Mouse (Mus musculus) lung, embryonic 16.5 days (tissue): ENCODE results near the gene Cuedc2. TPM values are rescaled to one million over a fixed set of nuclear protein-coding genes. Genes with fewer than 3 reads are reported as not detected.

Source experiments
- ATAC-seq: fragments of 200-750 bp; cut with Nextera tagmentation; 2 replicates; pipeline ENCODE4 v1.8.0; 2017; ENCODE audit warnings: low read depth, mild to moderate bottlenecking, moderate library complexity
- H3K27ac ChIP-seq: fragments of 300-500 bp; sonication (generic); 2 replicates; pipeline ENCODE4 v1.5.1; 2014; ENCODE audit warnings: mild to moderate bottlenecking, control low read depth, low read length
- H3K27me3 ChIP-seq: fragments of 300-500 bp; sonication (generic); 2 replicates; pipeline ENCODE4 v1.6.1; 2014; ENCODE audit warnings: low read depth, low read length, mixed read lengths; ENCODE audit not compliant: control insufficient read depth, insufficient read depth
- H3K36me3 ChIP-seq: fragments of 300-500 bp; sonication (generic); 2 replicates; pipeline ENCODE4 v1.6.1; 2014; ENCODE audit warnings: low read length; ENCODE audit not compliant: control insufficient read depth, insufficient read depth
- H3K4me1 ChIP-seq: fragments of 300-500 bp; sonication (generic); replicated peaks from 2 replicates; pipeline ENCODE4 v1.6.1; 2014; ENCODE audit warnings: low read length, mixed read lengths; ENCODE audit not compliant: control insufficient read depth, insufficient read depth
- H3K4me2 ChIP-seq: fragments of 300-500 bp; sonication (generic); 2 replicates; pipeline ENCODE4 v1.6.1; 2014; ENCODE audit warnings: low read depth, low read length, control low read depth
- H3K4me3 ChIP-seq: fragments of 300-500 bp; sonication (generic); 2 replicates; pipeline ENCODE4 v1.5.1; 2014; ENCODE audit warnings: mild to moderate bottlenecking, low read length, control low read depth
- H3K9ac ChIP-seq: fragments of 300-500 bp; sonication (generic); 2 replicates; pipeline ENCODE4 v1.6.1; 2014; ENCODE audit warnings: low read length, control low read depth
- H3K9me3 ChIP-seq: fragments of 300-500 bp; sonication (generic); 2 replicates; pipeline ENCODE4 v1.6.1; 2016; ENCODE audit warnings: low read length; ENCODE audit not compliant: control insufficient read depth
- WGBS: fragments of 180-500 bp; shearing (Covaris S2); extraction: QIAGEN DNeasy Blood & Tissue Kit; methylation state at CpG from one replicate; pipeline ENCODE4 v1.1.7; 2014; 5-methylcytosine and 5-hydroxymethylcytosine counted together
- polyA plus RNA-seq: library from polyadenylated mRNA; unstranded; fragments of >200 nt; fragmentation: Nextera tagmentation; extraction: Ambion mirVana; gene quantifications from 2 replicates; pipeline ENCODE4 v1.2.1, GENCODE M21; 2015

The Cuedc2 gene
- polyA plus RNA-seq, 1 experiment from 2014 or later, result 144 TPM

- H3K4me1 ChIP-seq, result peaks cover 15% of the 10 kb centered on the region
- H3K4me3 ChIP-seq, result peak overlapping the region; percentile 81
- H3K9me3 ChIP-seq, result no peaks in the 10 kb centered on the region
- WGBS, result under 1% methylated on average over 39 of the region's 43 CpGs
- H3K9ac ChIP-seq, result peak overlapping the region; percentile 73
- ATAC-seq, result peak; percentile 78
- H3K27me3 ChIP-seq, result no peaks in the 10 kb centered on the region
- H3K27ac ChIP-seq, result peak overlapping the region; percentile 96
- H3K36me3 ChIP-seq, result peaks cover 2% of the 10 kb centered on the region; the same call in 1 of the 2 replicates
- H3K4me2 ChIP-seq, result peak overlapping the region; percentile 92
Measured at GRCm38 (mm10) chr19:46305432-46306267, 32.9 kb downstream of the Cuedc2 start.

- Histone ChIP-seq H3K27me3 (no peaks in the 10 kb centered on the region), H3K36me3 (no peaks in the 10 kb centered on the region), H3K9ac (peak overlapping the region; percentile 73), H3K4me1 (peaks cover 15% of the 10 kb centered on the region), H3K9me3 (no peaks in the 10 kb centered on the region), H3K27ac (peak overlapping the region; percentile 96), H3K4me3 (peak overlapping the region; percentile 81), H3K4me2 (peak overlapping the region; percentile 92)
- peak; percentile 29 for ATAC-seq
- WGBS, result 0% methylated on average over 34 of the region's 34 CpGs
Measured at GRCm38 (mm10) chr19:46304908-46305333, 33.6 kb downstream of the Cuedc2 start.

- Histone ChIP-seq H3K9me3 (no peaks in the 10 kb centered on the region), H3K4me2 (peak within 1 kb of the TSS; percentile 92), H3K9ac (peak within 1 kb of the TSS; percentile 73), H3K36me3 (no peaks in the 10 kb centered on the region), H3K4me1 (peaks cover 14% of the 10 kb centered on the region), H3K4me3 (peak within 1 kb of the TSS; percentile 81), H3K27ac (peak within 1 kb of the TSS; percentile 96), H3K27me3 (no peaks in the 10 kb centered on the region)
- WGBS, result 0% methylated on average over 39 of the region's 39 CpGs
- peak; percentile 93 for ATAC-seq
Measured at GRCm38 (mm10) chr19:46304216-46304841, 34.2 kb downstream of the Cuedc2 start, which contains the start of gene Nfkb2. TSS of gene Nfkb2 (plus strand) at chr19:46304320.

GRCm38 (mm10) chr19:46303251-46304215 lies 35.0 kb downstream of the Cuedc2 start:
- peak overlapping the region; percentile 73 for H3K9ac ChIP-seq
- H3K27ac ChIP-seq, result peak overlapping the region; percentile 96
- H3K27me3 ChIP-seq, result no peaks in the 10 kb centered on the region
- peak overlapping the region; percentile 81 for H3K4me3 ChIP-seq
- H3K9me3 ChIP-seq, result no peaks in the 10 kb centered on the region
- H3K4me2 ChIP-seq, result peak overlapping the region; percentile 92
- WGBS, result 50% methylated on average over 18 of the region's 18 CpGs
- no peaks in the 10 kb centered on the region for H3K36me3 ChIP-seq
- no peak for ATAC-seq
- peaks cover 8% of the 10 kb centered on the region for H3K4me1 ChIP-seq

- Histone ChIP-seq H3K9ac (no peak overlapping the region), H3K9me3 (no peaks in the 10 kb centered on the region), H3K4me1 (peaks cover 8% of the 10 kb centered on the region), H3K27me3 (no peaks in the 10 kb centered on the region), H3K27ac (no peak overlapping the region), H3K36me3 (no peaks in the 10 kb centered on the region), H3K4me2 (no peak overlapping the region), H3K4me3 (no peak overlapping the region)
- ATAC-seq, result no peak
- WGBS, result 84% methylated on average over 4 of the region's 4 CpGs
Measured at GRCm38 (mm10) chr19:46302551-46302950, 36.0 kb downstream of the Cuedc2 start.

- Histone ChIP-seq H3K27ac (no peak overlapping the region), H3K4me2 (no peak overlapping the region), H3K36me3 (no peaks in the 10 kb centered on the region), H3K9me3 (no peaks in the 10 kb centered on the region), H3K4me1 (peaks cover 6% of the 10 kb centered on the region), H3K4me3 (no peak overlapping the region), H3K9ac (no peak overlapping the region), H3K27me3 (no peaks in the 10 kb centered on the region)
- no peak for ATAC-seq
- 39% methylated on average over 8 of the region's 8 CpGs for WGBS
Measured at GRCm38 (mm10) chr19:46300294-46301045, 38.0 kb downstream of the Cuedc2 start.

- 53% methylated on average over 4 of the region's 4 CpGs for WGBS
- H3K4me2 ChIP-seq, result no peak overlapping the region
- H3K27ac ChIP-seq, result no peak overlapping the region
- no peak overlapping the region for H3K9ac ChIP-seq
- ATAC-seq, result no peak
- H3K27me3 ChIP-seq, result peaks cover 2% of the 10 kb centered on the region; the same call in 1 of the 2 replicates
- no peaks in the 10 kb centered on the region for H3K36me3 ChIP-seq
- H3K4me3 ChIP-seq, result no peak overlapping the region
- no peaks in the 10 kb centered on the region for H3K4me1 ChIP-seq
- no peaks in the 10 kb centered on the region for H3K9me3 ChIP-seq
Measured at GRCm38 (mm10) chr19:46296938-46297337, 41.6 kb downstream of the Cuedc2 start.

GRCm38 (mm10) chr19:46290535-46291105 lies 47.9 kb downstream of the Cuedc2 start:
- Histone ChIP-seq H3K27me3 (peaks cover 2% of the 10 kb centered on the region; the same call in 1 of the 2 replicates), H3K36me3 (peaks cover 9% of the 10 kb centered on the region), H3K9ac (no peak overlapping the region), H3K27ac (no peak overlapping the region), H3K4me2 (no peak overlapping the region), H3K4me3 (no peak overlapping the region), H3K4me1 (no peaks in the 10 kb centered on the region), H3K9me3 (no peaks in the 10 kb centered on the region)
- WGBS, result 61% methylated on average over 12 of the region's 12 CpGs
- ATAC-seq, result no peak
